Mouse (Mus musculus) neural tube, embryonic 15.5 days (tissue): ENCODE measurements around the gene Nsl1. TPM values are rescaled to one million over a fixed set of nuclear protein-coding genes. Genes with fewer than 3 reads are reported as not detected.
"Not testable (repeated sequence)": the region's sequence is repeated elsewhere in the genome, so short reads cannot be mapped to it uniquely, and the experiment has no call there.

Experiments
- ATAC-seq: fragments of 200-750 bp; cut with Nextera tagmentation; 2 replicates; pipeline ENCODE4 v1.8.0; 2017; ENCODE audit warnings: mild to moderate bottlenecking, moderate TSS enrichment, moderate library complexity; ENCODE audit not compliant: low FRiP score
- H3K27ac ChIP-seq: fragments of 300-500 bp; sonication (generic); replicated peaks from 2 replicates; pipeline ENCODE4 v1.5.1; 2015; ENCODE audit warnings: mild to moderate bottlenecking, inconsistent platforms
- H3K27me3 ChIP-seq: fragments of 300-500 bp; sonication (generic); replicated peaks from 2 replicates; pipeline ENCODE4 v1.6.1; 2015; ENCODE audit warnings: inconsistent platforms
- H3K36me3 ChIP-seq: fragments of 300-500 bp; sonication (generic); 2 replicates; pipeline ENCODE4 v1.6.1; 2015; ENCODE audit warnings: inconsistent platforms
- H3K4me1 ChIP-seq: fragments of 300-500 bp; sonication (generic); 2 replicates; pipeline ENCODE4 v1.6.1; 2015; ENCODE audit warnings: inconsistent platforms
- H3K4me2 ChIP-seq: fragments of 300-500 bp; sonication (generic); 2 replicates; pipeline ENCODE4 v1.6.1; 2015; ENCODE audit warnings: inconsistent platforms, mild to moderate bottlenecking, moderate library complexity
- H3K4me3 ChIP-seq: fragments of 300-500 bp; sonication (generic); replicated peaks from 2 replicates; pipeline ENCODE4 v1.5.1; 2015; ENCODE audit warnings: mild to moderate bottlenecking, inconsistent platforms
- H3K9ac ChIP-seq: fragments of 300-500 bp; sonication (generic); replicated peaks from 2 replicates; pipeline ENCODE4 v1.6.1; 2015; ENCODE audit warnings: mild to moderate bottlenecking, inconsistent platforms
- H3K9me3 ChIP-seq: fragments of 300-500 bp; sonication (generic); replicated peaks from 2 replicates; pipeline ENCODE4 v1.6.1; 2016; ENCODE audit warnings: inconsistent platforms
- WGBS: fragments of 180-500 bp; shearing (Covaris S2); methylation state at CpG from one replicate; pipeline ENCODE4 v1.1.7; 2015; ENCODE audit warnings: mixed read lengths; 5-methylcytosine and 5-hydroxymethylcytosine counted together
- polyA plus RNA-seq: library from polyadenylated mRNA; unstranded; fragments of >200 nt; fragmentation: Nextera tagmentation; extraction: Ambion mirVana; gene quantifications from 2 replicates; pipeline ENCODE4 v1.2.1, GENCODE M21; 2015

The Nsl1 gene
- polyA plus RNA-seq: 4.6 and 7.6 TPM in 2 replicates

DNA sequence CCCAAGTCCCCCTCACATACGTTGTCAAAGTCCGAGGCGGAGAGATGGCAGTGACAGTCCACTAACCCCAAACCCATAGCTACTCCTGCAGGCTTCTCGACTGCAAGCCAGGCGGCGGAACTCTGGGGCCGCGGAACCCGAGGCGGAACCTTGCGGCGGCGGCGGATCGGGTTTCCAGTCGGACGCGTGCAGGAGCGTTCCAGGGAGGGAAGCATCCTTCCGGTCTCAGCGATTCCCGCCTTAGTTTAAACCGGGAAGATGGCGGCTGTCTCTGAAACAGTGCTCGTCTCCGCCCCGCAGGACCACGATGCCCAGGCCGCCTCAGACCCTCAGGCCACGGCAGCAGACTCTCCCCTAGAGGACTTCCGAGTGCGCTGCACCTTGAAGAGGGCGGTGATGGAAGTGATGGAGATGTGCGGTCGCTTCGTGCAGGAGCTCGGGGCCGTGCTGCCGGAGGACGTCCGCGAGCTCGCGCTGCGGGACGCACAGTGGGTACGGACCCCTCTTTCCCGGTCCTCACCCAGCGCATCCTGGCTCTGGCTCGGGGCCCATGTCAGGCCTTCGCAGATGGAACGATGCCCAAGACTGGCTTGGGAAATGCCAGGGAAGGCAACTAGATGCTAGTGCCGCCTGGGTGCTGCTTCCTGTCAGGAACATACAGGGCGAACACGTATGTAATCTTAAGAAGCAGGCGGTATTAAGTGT lies at the start of gene Nsl1, which contains the start of gene Tatdn3:
Nsl1 (plus strand) TSS at position 232 of the 705 bp plus-strand sequence.
Tatdn3 (minus strand) TSS at position 152 of the 705 bp plus-strand sequence.
- under 1% methylated on average over 56 of the region's 56 CpGs for WGBS
- Histone ChIP-seq H3K27ac (peak within 1 kb of the TSS; percentile 81), H3K36me3 (no peaks in the 10 kb centered on the region), H3K9me3 (no peaks in the 10 kb centered on the region), H3K4me2 (peak within 1 kb of the TSS; percentile 99), H3K27me3 (no peaks in the 10 kb centered on the region), H3K9ac (peak within 1 kb of the TSS; percentile 80), H3K4me3 (peak within 1 kb of the TSS; percentile 86), H3K4me1 (peaks cover 21% of the 10 kb centered on the region)
- ATAC-seq: peak; percentile 94

DNA sequence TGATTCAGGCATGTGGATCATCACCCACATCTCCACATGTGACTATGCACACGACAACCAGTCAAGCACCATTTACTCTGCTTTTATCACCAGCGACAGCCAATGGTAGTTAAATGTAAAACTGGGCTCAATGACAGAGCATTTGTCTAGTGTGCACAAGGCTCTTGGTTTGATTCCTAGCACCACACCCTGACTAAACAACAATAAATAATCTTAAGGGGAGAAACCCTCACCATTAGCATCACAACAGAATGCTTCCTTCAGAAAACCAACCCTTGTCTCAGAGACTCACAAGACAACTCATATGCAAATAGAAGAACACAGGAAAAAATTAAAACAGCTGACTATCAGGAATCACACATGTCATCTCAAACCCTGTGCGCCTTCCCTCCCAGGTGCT lies 48.5 kb upstream of the Nsl1 start:
- no peak overlapping the region for H3K4me3 ChIP-seq
- no peaks in the 10 kb centered on the region for H3K4me1 ChIP-seq
- 96% methylated on average over 3 of the region's 3 CpGs for WGBS
- no peaks in the 10 kb centered on the region for H3K9me3 ChIP-seq
- no peak overlapping the region for H3K9ac ChIP-seq
- no peaks in the 10 kb centered on the region for H3K27me3 ChIP-seq
- peaks cover 43% of the 10 kb centered on the region for H3K36me3 ChIP-seq
- no peak overlapping the region for H3K27ac ChIP-seq
- H3K4me2 ChIP-seq: no peak overlapping the region
- no peak for ATAC-seq

DNA sequence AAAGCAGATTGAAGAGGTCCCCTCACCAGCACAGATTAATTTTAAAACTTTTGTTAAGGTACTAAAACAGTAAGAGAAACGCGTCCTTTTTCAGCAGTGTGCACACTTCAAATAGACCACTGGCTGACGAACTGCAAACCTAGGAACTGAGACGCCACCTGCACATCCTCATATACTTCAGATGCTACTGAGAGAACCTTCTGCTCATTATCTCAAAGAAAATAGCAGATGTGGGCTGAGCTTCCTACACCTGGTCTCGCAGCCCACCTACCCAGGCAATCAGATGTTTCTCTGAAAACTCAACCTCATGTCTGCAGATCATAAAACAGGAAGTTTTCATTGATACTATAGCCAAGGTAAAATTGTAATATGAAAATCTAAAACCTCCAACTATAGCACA lies 43.0 kb upstream of the Nsl1 start:
- Histone ChIP-seq H3K9ac (no peak overlapping the region), H3K36me3 (peaks cover 10% of the 10 kb centered on the region), H3K9me3 (no peaks in the 10 kb centered on the region), H3K4me1 (peaks cover 7% of the 10 kb centered on the region), H3K27ac (no peak overlapping the region), H3K4me2 (no peak overlapping the region), H3K27me3 (no peaks in the 10 kb centered on the region), H3K4me3 (no peak overlapping the region)
- WGBS: 97% methylated on average over 5 of the region's 5 CpGs
- no peak for ATAC-seq

DNA sequence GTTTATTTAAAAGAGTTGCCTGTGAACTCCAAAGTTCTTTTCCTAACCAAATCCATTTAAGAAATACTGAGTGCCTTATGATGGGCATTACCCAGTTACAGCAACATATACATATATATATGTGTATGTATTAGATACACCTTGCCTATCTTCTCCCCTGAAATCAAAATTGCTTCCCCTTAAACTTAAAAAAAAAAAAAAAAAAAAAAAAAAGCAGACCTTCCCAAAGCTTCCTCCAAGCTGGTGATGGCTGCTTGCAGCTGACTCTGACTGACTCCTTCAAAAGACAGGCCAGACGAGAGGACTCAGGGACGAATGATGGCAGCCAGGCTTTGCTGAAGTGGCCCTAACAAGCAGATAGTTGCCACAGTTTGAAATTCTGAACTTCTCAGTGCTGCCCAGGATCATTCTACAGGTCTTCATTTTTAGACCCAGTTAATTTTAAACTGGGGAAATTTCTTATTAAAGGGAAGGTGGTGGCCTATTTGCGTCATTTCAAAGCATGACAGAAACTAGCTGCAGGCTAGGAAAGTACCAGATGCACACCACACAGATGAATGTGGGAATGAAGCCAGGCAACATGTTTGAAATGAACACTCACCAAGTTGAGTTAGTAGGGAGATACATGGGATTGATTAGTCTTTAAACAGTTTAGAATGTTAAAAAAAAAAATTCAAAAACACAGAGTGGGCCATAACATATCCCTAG lies 42.4 kb upstream of the Nsl1 start:
- WGBS: 80% methylated on average over 3 of the region's 3 CpGs

DNA sequence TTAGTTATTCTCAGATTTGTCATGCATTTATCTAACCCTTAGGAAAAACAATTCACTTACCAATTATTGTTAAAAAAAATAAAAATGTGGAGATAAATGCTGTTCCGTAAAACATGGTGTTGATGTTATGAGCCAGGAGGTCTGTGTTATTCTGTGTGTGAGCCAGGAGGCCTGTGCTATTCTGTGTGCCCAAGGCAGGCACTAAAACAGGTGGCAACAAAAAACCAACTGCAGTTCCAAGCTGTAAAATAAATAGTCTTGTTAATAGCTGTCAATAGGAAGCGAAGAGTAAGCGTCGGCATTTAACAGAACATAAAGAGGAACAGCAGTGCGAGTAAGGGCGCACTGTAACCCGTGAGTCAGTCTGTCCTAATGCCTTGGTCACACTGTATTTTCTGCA lies 41.8 kb upstream of the Nsl1 start:
- Histone ChIP-seq H3K4me1 (peaks cover 13% of the 10 kb centered on the region), H3K4me3 (no peak overlapping the region), H3K4me2 (no peak overlapping the region), H3K9me3 (no peaks in the 10 kb centered on the region), H3K36me3 (peaks cover 10% of the 10 kb centered on the region; the same call in 1 of the 2 replicates), H3K27ac (no peak overlapping the region), H3K9ac (no peak overlapping the region), H3K27me3 (no peaks in the 10 kb centered on the region)
- ATAC-seq: no peak
- WGBS: 46% methylated on average over 7 of the region's 7 CpGs

More for the DNA sequence above, 42.4 kb upstream of the Nsl1 start:
- Histone ChIP-seq H3K4me3 (no peak overlapping the region), H3K36me3 (peaks cover 10% of the 10 kb centered on the region; the same call in 1 of the 2 replicates), H3K27me3 (no peaks in the 10 kb centered on the region), H3K4me1 (peaks cover 13% of the 10 kb centered on the region), H3K4me2 (no peak overlapping the region), H3K9ac (no peak overlapping the region), H3K27ac (no peak overlapping the region), H3K9me3 (no peaks in the 10 kb centered on the region)
- ATAC-seq: no peak

DNA sequence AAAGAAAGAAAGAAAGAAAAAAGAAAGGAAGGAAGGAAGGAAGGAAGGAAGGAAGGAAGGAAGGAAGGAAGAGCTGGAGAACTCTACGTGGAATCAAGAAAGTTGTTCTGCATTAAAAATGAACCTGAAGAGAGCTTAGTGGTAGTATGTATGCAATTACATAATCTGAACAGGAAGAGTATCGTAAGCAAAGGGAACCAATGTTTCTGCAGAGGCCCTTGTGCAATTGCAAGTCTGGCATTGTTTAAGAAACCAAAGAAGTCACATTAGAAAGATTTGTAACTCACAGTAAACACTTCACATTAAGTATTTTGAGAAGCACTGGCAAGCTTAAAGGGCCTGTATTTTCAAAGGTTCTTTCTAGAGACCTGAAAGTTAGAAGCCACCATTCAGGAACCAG lies 39.7 kb upstream of the Nsl1 start:
- peaks cover 10% of the 10 kb centered on the region; the same call in 1 of the 2 replicates for H3K36me3 ChIP-seq
- ATAC-seq: no peak
- H3K27me3 ChIP-seq: no peaks in the 10 kb centered on the region
- no peak overlapping the region for H3K4me3 ChIP-seq
- no peak overlapping the region for H3K27ac ChIP-seq
- H3K9ac ChIP-seq: no peak overlapping the region
- H3K9me3 ChIP-seq: no peaks in the 10 kb centered on the region
- 91% methylated on average over 2 of the region's 2 CpGs for WGBS
- no peak overlapping the region for H3K4me2 ChIP-seq
- peaks cover 21% of the 10 kb centered on the region for H3K4me1 ChIP-seq

DNA sequence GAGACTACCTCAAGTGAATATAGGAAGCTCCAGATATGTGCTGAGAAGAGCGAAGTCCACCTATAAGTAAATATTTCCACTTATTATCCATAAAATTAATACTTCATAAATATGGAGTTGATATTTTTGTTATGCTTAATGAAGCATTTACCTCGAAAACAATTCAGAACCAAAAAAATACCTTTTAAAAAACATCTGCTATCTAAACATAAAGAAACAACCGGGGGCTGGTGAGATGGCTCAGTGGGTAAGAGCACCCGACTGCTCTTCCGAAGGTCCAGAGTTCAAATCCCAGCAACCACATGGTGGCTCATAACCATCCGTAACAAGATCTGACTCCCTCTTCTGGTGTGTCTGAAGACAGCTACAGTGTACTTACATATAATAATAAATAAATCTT lies 39.0 kb upstream of the Nsl1 start:
- not testable (repeated sequence) for ATAC-seq, H3K9me3 ChIP-seq, H3K27ac ChIP-seq, H3K4me3 ChIP-seq, H3K27me3 ChIP-seq, H3K36me3 ChIP-seq, H3K9ac ChIP-seq, H3K4me2 ChIP-seq
- WGBS: 90% methylated on average over 6 of the region's 6 CpGs
- peaks cover 21% of the 10 kb centered on the region for H3K4me1 ChIP-seq

DNA sequence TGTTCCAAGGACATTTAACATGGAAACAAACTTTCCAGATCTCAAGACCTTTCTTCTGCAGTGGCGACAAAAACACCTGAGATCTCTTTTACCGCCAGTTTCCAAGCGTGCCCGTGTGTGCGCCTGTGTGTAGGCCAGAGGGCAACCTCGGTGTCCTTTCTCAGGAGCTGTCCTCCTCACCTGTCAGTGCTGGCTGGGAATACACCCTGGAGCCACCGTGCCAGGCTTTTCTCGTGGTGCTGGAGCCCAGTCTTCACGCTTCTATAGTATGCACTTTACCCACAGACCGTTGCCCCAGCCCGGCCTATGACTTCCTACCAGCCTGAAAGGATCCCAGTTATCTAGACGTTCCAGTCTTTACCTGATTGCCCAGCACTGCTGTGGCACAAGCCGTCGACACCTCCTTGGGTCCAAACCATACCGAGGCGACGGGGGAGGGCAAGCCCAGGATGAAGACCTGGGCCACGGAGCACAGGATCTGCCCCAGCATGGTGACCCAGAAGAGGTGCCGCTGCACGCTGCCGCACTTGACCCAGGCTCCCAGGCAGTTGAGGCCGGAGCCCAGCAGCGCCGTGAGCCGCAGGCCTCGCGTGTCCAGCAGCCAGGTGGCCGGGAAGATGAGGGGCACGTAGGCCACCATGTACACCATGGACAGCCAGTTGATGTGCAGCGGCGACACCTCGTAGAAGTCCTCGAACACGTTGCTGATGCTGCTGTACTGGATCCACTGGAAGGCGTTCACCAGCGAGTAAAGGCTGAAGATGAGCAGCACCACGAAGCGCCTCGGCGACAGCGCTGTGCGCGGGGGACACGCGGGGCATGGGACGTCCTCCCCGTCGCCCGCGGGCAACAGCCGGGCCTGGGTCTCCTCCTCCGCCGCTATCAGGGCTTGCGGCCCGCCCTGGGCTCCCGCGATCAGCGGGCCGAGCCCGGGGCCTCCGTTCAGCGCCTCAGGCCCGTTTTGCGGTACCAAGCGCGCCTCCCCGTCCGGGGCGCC lies 37.5 kb upstream of the Nsl1 start:
- peak; percentile 54 for ATAC-seq
- Histone ChIP-seq H3K4me3 (peak overlapping the region; percentile 91), H3K36me3 (0 out of 2 replicates have a peak, but pooled peaks cover 6% of the 10 kb centered on the region), H3K9ac (peak overlapping the region; percentile 90), H3K4me2 (peak overlapping the region; percentile 93), H3K27ac (peak overlapping the region; percentile 93), H3K27me3 (no peaks in the 10 kb centered on the region), H3K9me3 (no peaks in the 10 kb centered on the region), H3K4me1 (peaks cover 21% of the 10 kb centered on the region)
- WGBS: 2% methylated on average over 69 of the region's 69 CpGs

DNA sequence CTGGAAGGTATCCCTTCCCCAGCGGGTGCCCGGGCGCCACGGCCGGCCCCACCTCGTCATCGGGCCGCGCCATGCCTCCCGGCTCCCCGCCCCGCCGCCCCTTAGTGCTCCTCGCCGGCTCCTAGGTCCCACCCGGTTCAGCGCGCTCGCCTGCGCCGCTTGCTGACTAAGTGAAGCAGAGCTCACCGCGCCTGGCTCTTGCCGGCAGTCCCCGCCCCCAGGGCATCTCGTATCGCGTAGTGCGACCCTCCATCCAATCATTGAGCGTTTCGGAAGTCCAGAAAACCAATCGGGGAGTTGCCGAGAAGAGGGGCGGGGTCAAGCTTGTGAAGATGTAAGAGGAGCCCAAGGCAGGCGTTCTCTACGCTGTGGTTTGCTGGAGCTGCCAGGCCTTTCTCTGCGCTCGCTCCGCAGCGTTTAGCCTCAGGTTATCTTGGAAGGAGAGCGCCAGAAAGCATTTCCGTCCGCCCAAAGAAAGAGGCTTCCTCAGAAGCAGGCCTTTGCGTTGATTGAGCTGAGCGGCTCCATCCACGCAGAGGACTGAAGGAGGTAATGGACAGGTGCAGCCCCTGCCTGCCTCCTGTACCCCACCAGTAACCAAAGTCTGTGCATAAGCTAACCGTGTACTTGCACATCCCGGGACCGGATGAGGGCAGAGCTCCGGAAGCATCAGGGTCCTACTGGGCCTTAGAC lies 36.6 kb upstream of the Nsl1 start, which contains the start of gene Flvcr1:
Flvcr1 (minus strand) TSS at position 138 of the 693 bp plus-strand sequence.
- no peaks in the 10 kb centered on the region for H3K27me3 ChIP-seq
- H3K4me1 ChIP-seq: peaks cover 21% of the 10 kb centered on the region
- H3K9me3 ChIP-seq: no peaks in the 10 kb centered on the region
- H3K36me3 ChIP-seq: 0 out of 2 replicates have a peak, but pooled peaks cover 6% of the 10 kb centered on the region
- WGBS: under 1% methylated on average over 50 of the region's 50 CpGs
- H3K4me3 ChIP-seq: peak within 1 kb of the TSS; percentile 91
- H3K27ac ChIP-seq: peak within 1 kb of the TSS; percentile 93
- peak; percentile 99 for ATAC-seq
- peak within 1 kb of the TSS; percentile 93 for H3K4me2 ChIP-seq
- peak within 1 kb of the TSS; percentile 90 for H3K9ac ChIP-seq

DNA sequence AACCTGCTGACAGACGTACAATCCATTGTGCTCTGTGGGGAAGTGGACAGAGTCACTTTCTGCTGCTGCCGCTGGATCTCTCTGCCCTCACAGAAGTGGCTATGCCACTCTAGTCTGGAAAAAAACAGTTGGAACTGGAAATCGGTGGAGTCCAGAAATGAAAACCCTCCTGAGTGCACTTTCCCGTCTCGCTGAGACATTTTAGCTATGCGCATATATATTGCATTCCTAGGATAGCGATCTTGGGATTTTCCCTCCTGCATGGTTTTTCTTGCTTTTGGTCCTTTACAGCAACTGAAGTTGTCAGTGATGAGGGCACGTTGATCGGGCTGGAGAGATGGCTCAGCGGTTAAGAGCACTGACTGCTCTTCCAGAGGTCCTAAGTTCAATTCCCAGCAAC lies 32.6 kb upstream of the Nsl1 start:
- 62% methylated on average over 10 of the region's 10 CpGs for WGBS
- peaks cover 10% of the 10 kb centered on the region for H3K4me1 ChIP-seq
- no peak overlapping the region for H3K27ac ChIP-seq
- no peak overlapping the region for H3K4me2 ChIP-seq
- no peak overlapping the region for H3K4me3 ChIP-seq
- ATAC-seq: no peak
- no peaks in the 10 kb centered on the region for H3K9me3 ChIP-seq
- no peak overlapping the region for H3K9ac ChIP-seq
- no peaks in the 10 kb centered on the region for H3K36me3 ChIP-seq
- no peaks in the 10 kb centered on the region for H3K27me3 ChIP-seq
